Mouse (Mus musculus): ENCODE data around the gene Fam83e. TPM values are rescaled to one million over a fixed set of nuclear protein-coding genes. Genes with fewer than 3 reads are reported as not detected.
A peak's percentile ranks its signal among the peaks of the same experiment; 100 is the strongest.

Gene Fam83e
- total and polyA plus RNA-seq, 3 experiments, result 0.43 to 1.0 TPM; not detected in 1

DNA sequence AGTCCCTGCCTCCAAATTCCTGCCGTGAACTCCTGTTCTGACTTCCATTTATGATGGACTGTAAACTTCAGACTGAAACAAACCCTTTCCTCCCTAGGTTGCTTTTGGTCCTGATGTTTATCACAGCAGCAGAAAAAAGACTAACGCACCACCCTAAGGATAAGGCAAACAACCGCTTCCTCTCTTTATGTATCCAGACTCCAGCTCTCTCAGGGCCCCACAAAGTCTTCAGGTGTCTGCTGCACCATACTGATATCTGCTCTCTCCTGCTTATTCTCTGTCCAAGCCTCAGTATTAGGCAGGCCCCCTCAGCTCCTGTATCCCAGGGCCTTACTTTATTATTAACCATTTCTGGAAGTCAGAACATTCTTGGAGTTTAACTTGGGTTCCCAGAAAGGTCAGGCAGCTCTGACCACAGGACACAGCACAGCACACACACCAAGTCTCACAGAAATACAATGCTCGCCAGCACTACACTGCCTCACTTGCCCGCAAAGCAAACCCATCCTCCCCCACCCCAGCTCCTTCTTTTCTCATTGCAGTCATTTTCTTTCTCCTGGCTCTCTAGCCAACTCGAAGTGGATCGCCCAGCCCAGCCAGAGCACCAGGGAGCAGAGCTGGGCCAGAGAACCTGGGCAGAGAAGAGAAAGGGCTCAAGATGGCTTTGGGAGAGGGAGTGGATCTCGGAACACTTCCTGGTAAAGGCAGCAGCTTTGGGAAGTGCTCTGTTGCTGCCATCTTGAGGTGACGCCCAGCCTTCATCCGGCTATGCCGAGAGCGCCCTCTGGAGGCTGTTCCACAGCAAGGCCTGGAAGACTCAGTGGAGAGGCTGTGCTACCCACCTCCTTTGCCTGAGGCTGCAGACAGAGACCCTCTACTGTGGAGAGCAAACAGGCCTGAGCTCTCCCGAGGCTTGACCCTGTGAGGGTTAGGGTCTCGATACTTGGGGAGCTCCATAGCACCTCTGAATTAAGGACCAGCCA is 38.6 kb upstream of the Fam83e start (continued):
- TF ChIP-seq KAT2A (conservative IDR thresholded peaks at IDR 0.05; ENCODE audit: low read depth, low read length) (no peak), CHD2 (IDR thresholded peaks at IDR 0.05; ENCODE audit: low read length) (no peak), TBP (IDR thresholded peaks at IDR 0.05; ENCODE audit: low read depth, low read length) (peak; percentile 57; the same call in 1 of the 2 replicates), ZMIZ1 (IDR thresholded peaks at IDR 0.05; ENCODE audit: low read depth, low read length) (no peak), JUND (IDR thresholded peaks at IDR 0.05; ENCODE audit: low read depth, low read length) (no peak), MAZ (IDR thresholded peaks at IDR 0.05; ENCODE audit: low read depth, low read length) (no peak; the same call in 1 of the 2 replicates), SIN3A (IDR thresholded peaks at IDR 0.05; ENCODE audit: low read length) (peak; percentile 35; the same call in 1 of the 2 replicates), POLR2A (IDR thresholded peaks at IDR 0.05; ENCODE audit: control insufficient read depth in 1 of 2, insufficient read depth in 1 of 2, low read depth in 1 of 2, low read length in 2 of 2, poor library complexity in 1 of 2) (peak; percentile 40 to 57; a peak in 3 of 4 replicates), UBTF (IDR thresholded peaks at IDR 0.05; ENCODE audit: borderline replicate concordance, insufficient read depth, low read depth, low read length) (no peak), ZNF384 (IDR thresholded peaks at IDR 0.05; ENCODE audit: low read depth, low read length) (peak; percentile 30; the same call in 1 of the 2 replicates)

DNA sequence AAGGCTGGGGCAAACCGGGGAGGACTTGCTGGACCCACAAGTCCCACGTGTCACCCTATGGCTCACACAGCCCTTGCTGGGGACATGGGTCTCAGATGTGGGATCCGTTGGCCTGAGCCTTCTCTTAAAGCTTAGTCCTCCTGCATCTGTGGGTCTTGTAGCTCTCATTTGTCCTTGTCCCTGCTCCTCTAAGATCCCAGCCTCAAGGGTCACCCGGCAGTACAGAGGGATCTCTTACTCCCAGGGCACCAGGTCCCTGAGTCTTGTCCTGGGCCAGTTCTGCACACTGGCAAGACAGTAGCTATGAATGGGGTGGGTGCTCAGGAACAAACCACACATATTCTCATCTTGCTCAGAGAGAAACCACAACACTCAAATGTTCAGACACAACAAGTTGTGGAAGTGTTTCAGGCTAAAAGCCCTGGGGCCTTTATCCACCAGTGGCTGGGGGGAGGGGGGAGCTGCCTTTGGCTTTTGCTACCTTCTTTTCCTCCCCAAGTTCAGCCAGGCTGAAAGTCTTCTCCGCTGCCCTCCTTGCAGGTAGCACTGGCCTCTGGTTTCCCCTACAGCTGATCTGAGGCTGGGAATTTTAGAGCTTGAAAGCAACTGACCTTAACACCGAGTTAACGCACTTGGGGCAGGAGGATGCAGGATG is 37.5 kb upstream of the Fam83e start, which contains the start of gene Ntn5:
Gene Ntn5, plus strand, starts transcription at position 627 of the 655 bp plus-strand sequence.
- H3K36me3 ChIP-seq (ENCODE audit: control insufficient read depth in 1 of 2, insufficient read depth in 2 of 2, low read length in 2 of 2), result peaks cover 0 to 17% of the 10 kb centered on the region in 2 experiments; a peak in 2 of 4 replicates
- TF ChIP-seq POLR2AphosphoS5 (IDR thresholded peaks at IDR 0.05; ENCODE audit: borderline replicate concordance, low read depth, low read length) (no peak), POLR2A (IDR thresholded peaks at IDR 0.05; ENCODE audit: control insufficient read depth in 1 of 2, insufficient read depth in 1 of 2, low read depth in 1 of 2, low read length in 2 of 2, poor library complexity in 1 of 2) (no peak), ETS1 (IDR thresholded peaks at IDR 0.05; ENCODE audit: low read depth, low read length) (no peak), KAT2A (conservative IDR thresholded peaks at IDR 0.05; ENCODE audit: low read depth, low read length) (no peak), MEF2A (IDR thresholded peaks at IDR 0.05; ENCODE audit: extremely low read depth, insufficient replicate concordance, low read depth, low read length, poor library complexity, severe bottlenecking) (no peak), NRF1 (IDR thresholded peaks at IDR 0.05; ENCODE audit: insufficient read depth, low read depth, low read length, poor library complexity, severe bottlenecking) (no peak), ZKSCAN1 (IDR thresholded peaks at IDR 0.05; ENCODE audit: low read depth, low read length) (no peak), UBTF (IDR thresholded peaks at IDR 0.05; ENCODE audit: borderline replicate concordance, insufficient read depth, low read depth, low read length) (no peak), ZNF384 (IDR thresholded peaks at IDR 0.05; ENCODE audit: low read depth, low read length) (no peak), CHD2 (IDR thresholded peaks at IDR 0.05; ENCODE audit: low read length) (no peak), USF2 (IDR thresholded peaks at IDR 0.05; ENCODE audit: borderline replicate concordance in 1 of 2, insufficient read depth in 1 of 2, low read depth in 1 of 2, low read length in 2 of 2) (no peak), GATA1 (IDR thresholded peaks at IDR 0.05; ENCODE audit: low read depth, low read length) (no peak), SIN3A (IDR thresholded peaks at IDR 0.05; ENCODE audit: low read length) (no peak), TBP (IDR thresholded peaks at IDR 0.05; ENCODE audit: low read depth, low read length) (no peak), TCF12 (IDR thresholded peaks at IDR 0.05; ENCODE audit: low read depth, low read length) (no peak), NELFE (IDR thresholded peaks at IDR 0.05; ENCODE audit: low read depth, low read length) (no peak)
- no peak for DNase-seq (ENCODE audit: low read depth, low spot score)
- H3K79me2 ChIP-seq (ENCODE audit: control insufficient read depth, insufficient read depth, low read length, poor library complexity), result no peaks in the 10 kb centered on the region
- no peak within 1 kb of the TSS for H3K4me3 ChIP-seq (ENCODE audit: control insufficient read depth in 1 of 2, insufficient read depth in 1 of 2, low read depth in 2 of 2, low read length in 2 of 2)
- peaks cover 13 to 20% of the 10 kb centered on the region in 2 experiments for H3K4me1 ChIP-seq (ENCODE audit: control insufficient read depth in 1 of 2, insufficient read depth in 2 of 2, low read length in 2 of 2)
- peaks cover 0 to 3% of the 10 kb centered on the region in 2 experiments; a peak in 2 of 4 replicates for H3K27me3 ChIP-seq (ENCODE audit: control insufficient read depth in 1 of 2, insufficient read depth in 2 of 2, low read length in 2 of 2)
- H3K9ac ChIP-seq (ENCODE audit: control insufficient read depth, low read depth, low read length, poor library complexity, severe bottlenecking), result no peak within 1 kb of the TSS
- no peaks in the 10 kb centered on the region for H3K9me3 ChIP-seq (replicated peaks; ENCODE audit: insufficient read depth, low read length)
- no peak within 1 kb of the TSS for H3K27ac ChIP-seq (ENCODE audit: control insufficient read depth, low read depth, low read length)

All from MEL (cell line).